Mouse (Mus musculus) lung, postnatal 0 days (tissue): ENCODE results near the gene Rhox4a.
"Not testable (repeated sequence)": the region's sequence is repeated elsewhere in the genome, so short reads cannot be mapped to it uniquely, and the experiment has no call there.

Source experiments
- CTCF ChIP-seq: IDR thresholded peaks from 2 replicates; pipeline ENCODE4 v1.5.1; 2016; ENCODE audit warnings: antibody characterized with exemption, mild to moderate bottlenecking
- EP300 ChIP-seq: IDR thresholded peaks from 2 replicates; pipeline ENCODE4 v1.6.1; 2016; ENCODE audit warnings: antibody characterized with exemption, mild to moderate bottlenecking, control low read depth

DNA sequence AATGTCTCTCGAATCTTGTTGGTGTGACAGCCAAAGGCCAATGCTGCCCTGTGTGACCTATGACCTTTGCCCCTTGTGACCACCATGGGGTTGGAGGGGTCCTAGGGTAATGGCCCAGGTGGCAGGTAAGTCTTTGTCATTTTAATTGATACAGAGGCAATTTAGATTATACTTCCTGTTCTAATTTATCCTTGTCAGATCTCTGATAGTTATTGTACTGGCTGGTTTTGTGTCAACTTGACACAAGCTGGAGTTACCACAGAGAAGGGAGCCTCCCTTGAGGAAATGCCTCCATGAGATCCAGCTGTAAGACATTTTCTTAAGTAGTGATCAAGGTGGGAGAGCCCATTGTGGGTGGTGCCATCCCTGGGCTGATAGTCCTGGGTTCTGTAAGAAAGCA is 43.0 kb upstream of the Rhox4a start, which contains the start of gene Rhox1:
- not testable (repeated sequence) for TF ChIP-seq CTCF, EP300
